Mouse (Mus musculus) urinary bladder, postnatal 10 days (tissue): ENCODE measurements around the gene V1rd19.
"Not testable (repeated sequence)": the region's sequence is repeated elsewhere in the genome, so short reads cannot be mapped to it uniquely, and the experiment has no call there.

Experiments
- DNase-seq: peaks from one replicate; pipeline ENCODE4 v3.0.0; 2022; ENCODE audit warnings: low spot score

Gene V1rd19

GRCm38 (mm10) chr7:24001391-24001790 lies at the start of gene V1rd19:
Gene V1rd19 (plus strand): TSS chr7:24001691.
- DNase-seq = no peak

- DNase-seq = not testable (repeated sequence)
Observed at GRCm38 (mm10) chr7:23968044-23968443, 33.4 kb upstream of the V1rd19 start.

GRCm38 (mm10) chr7:23974315-23974714 lies 27.2 kb upstream of the V1rd19 start, which contains the start of gene Vmn1r181:
Gene Vmn1r181 (plus strand): TSS chr7:23974615.
- not testable (repeated sequence) for DNase-seq

- DNase-seq = no peak
Observed at GRCm38 (mm10) chr7:24052660-24053304, 51.3 kb downstream of the V1rd19 start, which contains the start of gene Vmn1r183. Gene Vmn1r183 (plus strand): TSS chr7:24053254.
